Mouse (Mus musculus): ENCODE measurements around the gene Galnt7.

GRCm38 (mm10) chr8:57520186-57520786, 132.5 kb downstream of the Galnt7 start:
- TF ChIP-seq GATA1 (IDR thresholded peaks at IDR 0.05; ENCODE audit: borderline replicate concordance, low read length) = no peak
- no peak for TF ChIP-seq FLI1 (IDR thresholded peaks at IDR 0.05; ENCODE audit: low read length)
